Mouse (Mus musculus) adrenal gland, adult 8-10 months (tissue): ENCODE results near the gene Rnf111. TPM values are rescaled to one million over a fixed set of nuclear protein-coding genes. Genes with fewer than 3 reads are reported as not detected.
A peak's percentile ranks its signal among the peaks of the same experiment; 100 is the strongest.
"Not testable (repeated sequence)": the region's sequence is repeated elsewhere in the genome, so short reads cannot be mapped to it uniquely, and the experiment has no call there.

Experiments
- DNase-seq: peaks from one replicate; pipeline ENCODE4 v3.0.0; 2022
- total RNA-seq, 4 experiments: library from RNA; stranded (reverse); gene quantifications; 2 replicates each; pipeline ENCODE4 v1.2.4; 2022

The Rnf111 gene
- total RNA-seq, 4 experiments from 2014 or later, result 33.2 to 51.8 (median 38.6) TPM

- no peak for DNase-seq
Measured at GRCm38 (mm10) chr9:70496990-70497389, 6.5 kb downstream of the Rnf111 start.

DNA sequence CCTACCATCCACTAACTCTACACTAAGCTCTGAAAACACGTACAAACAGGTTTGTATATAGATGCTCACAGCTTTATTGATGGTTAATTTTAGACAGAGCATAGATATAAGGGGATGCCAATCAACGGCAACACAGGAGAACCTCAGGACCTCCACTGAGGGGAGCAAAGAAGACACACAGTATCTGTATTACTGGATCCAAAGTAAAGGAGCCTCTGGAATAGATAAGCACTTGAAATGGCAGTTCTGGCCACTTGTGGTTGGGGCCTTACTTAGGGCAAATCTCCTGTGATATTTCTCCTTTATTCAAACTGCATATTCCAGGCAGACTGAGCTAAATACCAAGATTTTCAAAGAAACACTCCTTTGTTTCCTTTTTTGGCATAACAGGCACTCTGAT lies 10.5 kb downstream of the Rnf111 start:
- no peak for DNase-seq

- DNase-seq, result no peak
Measured at GRCm38 (mm10) chr9:70491176-70491575, 12.3 kb downstream of the Rnf111 start.

DNA sequence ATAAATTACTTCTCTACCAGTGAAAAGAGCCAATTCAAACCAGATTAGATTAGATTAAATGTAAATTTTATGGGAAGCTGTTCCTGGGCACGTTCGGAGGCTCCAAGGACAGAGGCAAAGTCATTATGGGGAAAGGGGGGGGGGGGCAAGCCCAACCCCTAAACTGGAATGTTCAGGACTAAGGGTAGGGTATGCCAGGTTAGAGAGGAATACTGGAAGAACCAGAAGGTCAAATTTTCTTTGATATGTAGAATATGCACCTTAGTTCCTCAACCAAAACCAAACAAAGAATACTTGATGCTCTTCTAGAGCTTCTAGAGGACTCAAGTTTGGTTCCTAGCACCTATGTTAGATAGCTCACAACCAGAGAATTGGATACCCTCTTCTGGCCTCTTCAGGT lies 16.1 kb downstream of the Rnf111 start:
- DNase-seq, result no peak

- DNase-seq, result no peak
Measured at GRCm38 (mm10) chr9:70485840-70486239, 17.7 kb downstream of the Rnf111 start.

GRCm38 (mm10) chr9:70483495-70483894 lies 20.0 kb downstream of the Rnf111 start:
- DNase-seq, result no peak

DNA sequence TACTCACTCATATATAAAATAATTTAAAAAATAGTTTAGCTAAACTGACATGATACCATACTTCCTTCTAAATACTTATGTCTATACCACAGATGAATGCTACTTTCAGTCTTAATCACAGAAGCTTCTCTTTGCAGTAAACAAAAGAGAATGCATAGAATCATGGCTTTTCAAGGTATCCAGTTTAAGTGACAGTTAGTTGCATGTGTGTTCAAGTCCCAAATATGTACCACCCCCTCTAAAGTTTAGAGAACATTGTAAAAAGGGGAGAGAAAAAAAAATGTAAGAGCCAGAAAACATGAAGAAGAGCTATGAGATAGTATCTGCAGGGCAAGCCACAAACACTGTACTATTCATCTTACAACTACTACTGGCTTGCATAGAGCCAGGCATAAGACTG lies 21.7 kb downstream of the Rnf111 start:
- DNase-seq, result no peak

DNA sequence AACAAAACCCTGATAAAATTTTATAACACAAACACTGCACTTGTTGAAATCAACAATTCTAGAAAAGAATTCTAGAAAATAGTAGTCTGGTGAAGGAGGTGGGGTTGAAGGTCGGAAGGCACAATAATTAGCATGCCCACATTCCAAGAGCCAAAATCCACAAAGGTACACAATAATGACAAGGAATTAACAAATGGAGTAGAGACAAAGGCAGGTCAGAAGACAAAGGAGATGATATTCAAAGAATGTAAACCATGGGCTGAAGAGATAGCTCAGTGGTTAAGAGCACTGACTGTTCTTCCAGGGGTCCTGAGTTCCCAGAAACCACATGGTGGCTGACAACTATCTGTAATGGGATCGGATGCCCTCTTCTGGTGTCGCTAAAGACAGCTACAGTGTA lies 26.3 kb downstream of the Rnf111 start:
- no peak for DNase-seq

DNA sequence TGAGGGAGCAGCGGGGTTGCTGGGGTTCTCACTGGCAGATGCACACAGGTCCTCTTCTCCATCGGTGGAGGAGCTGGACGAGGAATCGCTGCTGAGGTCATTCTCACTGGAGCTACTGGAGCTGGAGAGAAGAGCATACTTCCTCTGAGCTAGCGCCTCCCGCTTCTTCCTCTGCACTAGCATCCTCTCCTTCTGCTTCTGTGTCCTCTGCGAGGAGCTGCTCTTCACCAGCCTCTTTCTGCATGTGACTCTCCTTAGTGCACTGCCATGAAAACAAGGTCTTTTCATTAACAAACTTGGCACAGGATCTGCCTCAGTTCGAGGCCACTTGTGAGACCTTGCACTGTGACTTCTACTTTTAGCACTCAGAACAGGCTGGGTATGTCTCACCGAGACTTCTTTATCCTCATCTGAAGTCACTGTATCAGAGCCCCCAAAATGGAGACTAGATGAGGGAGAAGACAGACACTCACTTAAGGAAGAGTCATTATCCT lies 27.7 kb downstream of the Rnf111 start:
- DNase-seq, result peak; percentile 35

DNA sequence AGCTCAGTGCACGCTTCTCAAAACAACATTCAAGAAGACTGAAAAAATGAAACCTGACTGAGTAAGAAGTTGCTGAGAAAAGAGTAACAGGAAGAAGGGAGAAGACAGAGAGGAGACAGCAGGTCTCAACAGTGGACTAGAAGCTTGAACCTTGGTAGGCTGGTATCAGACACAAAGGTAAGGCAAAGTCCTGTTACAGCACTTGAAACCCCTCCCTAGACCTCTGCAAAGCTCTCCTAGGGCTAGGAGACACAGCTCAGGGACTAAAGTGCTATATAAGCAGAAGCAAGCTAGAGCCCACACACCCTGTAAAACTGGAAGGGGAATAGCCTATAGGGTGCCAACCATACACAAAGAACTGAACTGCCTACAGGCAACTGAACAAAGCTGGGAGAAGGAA lies 30.1 kb downstream of the Rnf111 start:
- DNase-seq, result no peak

DNA sequence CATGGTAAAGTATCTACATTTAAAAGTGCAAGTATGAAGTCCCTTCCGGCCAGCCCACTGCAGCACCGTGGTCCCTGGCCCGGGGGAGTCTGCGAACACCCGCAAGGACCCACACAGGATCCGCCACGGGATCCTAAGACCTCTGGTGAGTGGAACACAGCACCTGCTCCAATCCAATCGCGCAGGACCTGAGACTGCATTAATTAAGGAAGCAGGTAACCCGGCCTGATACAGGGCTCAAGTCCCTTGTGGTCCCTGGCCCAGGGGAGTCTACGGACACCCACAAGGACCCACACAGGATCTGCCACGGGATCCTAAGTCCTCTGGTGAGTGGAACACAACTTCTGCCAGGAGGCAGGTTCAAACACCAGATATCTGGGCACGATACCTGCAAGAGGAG lies 40.4 kb downstream of the Rnf111 start:
- not testable (repeated sequence) for DNase-seq

DNA sequence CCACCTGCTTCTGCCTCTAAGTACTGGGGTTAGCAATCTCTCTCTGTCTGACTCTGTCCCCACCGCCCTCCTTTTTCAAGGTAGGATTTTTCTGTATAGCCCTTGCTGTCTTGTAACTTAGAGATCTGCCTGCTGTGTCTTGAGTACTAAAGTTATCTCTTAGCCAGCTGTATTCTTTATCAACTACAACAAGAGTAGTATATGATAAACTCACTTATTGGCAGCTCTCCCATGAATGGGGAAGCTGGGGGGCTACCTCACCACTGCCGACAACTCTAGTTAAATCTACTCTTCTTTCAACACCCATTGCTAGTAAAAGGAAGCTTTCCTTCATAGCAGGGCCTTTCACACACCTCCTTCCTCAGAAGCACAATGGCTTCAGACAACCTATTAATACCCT lies 51.2 kb downstream of the Rnf111 start:
- no peak for DNase-seq

DNA sequence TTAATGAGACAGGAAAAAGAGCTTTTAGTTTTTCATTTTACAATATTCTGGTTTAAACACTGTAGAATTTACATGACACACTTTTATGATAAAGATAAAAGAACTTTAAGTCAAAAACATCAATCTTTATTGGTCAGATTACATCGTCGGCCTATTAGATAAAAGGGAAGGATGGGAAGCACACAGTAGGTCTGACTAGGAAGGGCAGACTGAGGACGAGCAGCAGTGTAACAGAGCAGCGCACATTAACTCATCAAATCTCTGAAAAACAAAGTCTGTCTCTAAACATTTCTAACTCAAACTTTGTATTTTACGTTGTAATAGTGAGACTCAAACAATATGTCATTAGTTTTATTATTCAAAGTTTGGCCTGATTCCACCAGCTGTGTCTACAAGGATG lies 54.5 kb downstream of the Rnf111 start:
- DNase-seq, result no peak

- no peak for DNase-seq
Measured at GRCm38 (mm10) chr9:70439959-70440358, 63.6 kb downstream of the Rnf111 start.

- DNase-seq, result no peak
Measured at GRCm38 (mm10) chr9:70422661-70423060, 80.9 kb downstream of the Rnf111 start.

GRCm38 (mm10) chr9:70421257-70422056 lies 82.1 kb downstream of the Rnf111 start, which contains the start of gene Ccnb2:
TSS of gene Ccnb2 (minus strand) at chr9:70421547.
- DNase-seq, result peak; percentile 88

DNA sequence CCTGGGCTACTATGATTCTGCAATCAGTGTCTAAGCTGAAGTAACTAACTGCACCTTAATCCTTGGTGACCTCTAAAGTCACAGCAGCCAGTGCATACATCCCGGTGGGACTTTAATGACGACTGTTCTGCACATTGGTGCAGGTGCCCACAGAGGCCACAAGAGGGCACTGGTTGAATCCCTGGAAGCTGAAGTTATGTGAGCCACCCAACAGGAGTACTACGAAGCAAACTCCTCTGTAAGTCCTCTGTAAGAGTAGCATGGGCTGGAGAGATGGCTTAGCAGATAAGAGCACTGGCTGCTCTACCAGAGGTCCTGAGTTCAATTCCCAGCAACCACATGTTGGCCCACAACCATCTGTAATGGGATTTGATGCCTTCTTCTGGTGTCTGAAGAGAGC lies 87.1 kb downstream of the Rnf111 start:
- DNase-seq, result no peak

GRCm38 (mm10) chr9:70413038-70413437 lies 90.5 kb downstream of the Rnf111 start:
- DNase-seq, result no peak

DNA sequence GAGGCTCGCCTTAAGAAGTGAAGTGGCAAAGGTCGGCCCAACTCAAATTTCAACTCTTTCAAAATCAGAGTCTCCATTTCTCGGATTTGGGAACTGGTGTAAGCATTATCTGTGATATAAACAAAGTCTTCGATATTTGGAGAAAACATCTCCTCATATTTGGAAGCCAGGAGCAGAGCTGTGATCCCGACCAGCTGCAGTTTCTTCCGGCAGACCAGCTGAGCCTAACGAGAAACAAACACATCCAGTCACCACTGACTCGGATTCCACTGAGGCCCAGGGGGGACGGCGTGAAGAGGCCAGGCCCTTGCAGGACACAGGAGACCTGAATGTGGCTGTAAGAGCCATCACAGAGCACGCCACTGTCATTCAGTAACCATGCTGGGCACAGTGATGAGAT lies 92.9 kb downstream of the Rnf111 start:
- no peak for DNase-seq

DNA sequence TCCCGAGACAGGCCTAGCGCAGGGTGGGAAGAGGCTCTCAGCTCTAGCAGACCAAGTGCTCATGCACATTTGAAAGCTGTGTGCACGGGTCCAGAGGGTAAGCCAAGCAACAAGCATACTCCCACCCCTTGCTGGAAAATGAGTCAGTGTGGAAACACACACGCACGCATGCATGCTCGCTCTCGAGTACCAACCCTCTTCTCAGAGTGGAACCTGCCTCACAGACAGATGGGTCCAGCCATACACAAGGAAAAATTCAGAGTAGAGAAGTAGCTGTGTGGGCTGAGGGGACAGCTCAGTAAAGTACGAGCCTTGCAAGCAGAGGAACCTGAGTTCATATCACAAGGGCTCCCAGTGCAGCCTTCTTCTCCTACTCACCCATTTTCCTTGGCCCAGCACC lies 93.8 kb downstream of the Rnf111 start:
- DNase-seq, result no peak

- DNase-seq, result no peak
Measured at GRCm38 (mm10) chr9:70408791-70409190, 94.7 kb downstream of the Rnf111 start.

- DNase-seq, result no peak
Measured at GRCm38 (mm10) chr9:70406596-70406995, 96.9 kb downstream of the Rnf111 start.

DNA sequence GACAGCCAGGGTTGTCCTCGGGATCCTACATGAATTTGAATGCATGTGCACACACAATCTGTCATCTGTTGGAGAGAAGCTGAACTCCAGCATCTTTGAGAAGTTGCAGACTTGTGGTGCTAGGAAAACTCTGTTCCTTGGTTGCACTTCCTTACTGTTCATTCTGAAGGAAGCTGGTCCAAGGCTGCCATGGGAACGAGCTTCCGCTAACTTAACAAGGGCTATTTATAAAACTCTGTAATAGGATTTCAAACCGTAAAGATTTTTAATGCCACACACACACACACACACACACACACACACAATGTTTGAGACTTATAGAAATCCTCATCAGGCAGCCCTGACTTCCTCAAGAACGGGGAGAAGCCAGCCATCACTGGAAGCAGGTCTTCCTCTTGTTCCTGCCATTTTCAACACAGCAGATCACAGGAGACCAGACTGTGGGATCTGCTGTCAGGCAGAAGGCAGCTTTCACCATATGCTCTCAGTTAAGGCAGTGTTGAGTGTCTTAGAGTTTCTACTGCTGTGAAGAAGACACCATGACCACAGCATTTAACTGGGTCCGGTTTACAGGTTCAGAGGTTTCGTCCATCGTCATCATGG lies 101.5 kb downstream of the Rnf111 start:
- no peak for DNase-seq

GRCm38 (mm10) chr9:70396083-70396482 lies 107.4 kb downstream of the Rnf111 start:
- peak; percentile 15 for DNase-seq
